ENCODE assay signal across 15 mouse cellular contexts in the genomic region with DNA sequence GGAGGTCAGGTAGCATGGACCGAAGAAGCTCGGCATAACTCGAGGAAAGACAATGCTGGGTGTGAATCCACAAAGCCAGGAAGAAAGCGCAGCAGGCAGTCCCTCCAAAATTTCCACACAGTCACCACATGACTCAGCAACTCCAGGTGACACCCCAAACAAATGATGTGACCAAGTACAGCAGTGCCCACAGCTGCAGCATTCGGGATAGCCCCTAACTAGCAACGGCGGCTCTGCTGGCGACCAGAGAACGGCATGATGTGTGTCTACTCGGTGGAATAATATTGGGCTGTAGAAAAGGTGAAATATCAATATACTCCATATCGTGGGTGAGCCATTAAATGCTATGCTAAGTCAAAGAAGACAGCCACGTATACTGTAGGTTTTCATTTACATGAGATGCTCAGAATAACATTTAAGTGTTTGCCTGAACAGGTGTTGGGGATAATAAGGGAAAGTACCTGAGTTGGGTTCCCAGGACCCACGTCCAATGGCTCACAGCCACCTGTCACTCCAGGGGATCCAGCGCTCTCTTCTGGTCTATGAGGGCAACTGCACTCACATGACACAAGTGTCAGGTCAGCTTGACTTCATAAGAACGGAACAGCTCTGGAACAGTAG. TPM values are rescaled to one million over a fixed set of nuclear protein-coding genes. Genes with fewer than 3 reads are reported as not detected.
DNase-seq lines count a peak whose midpoint lies in the region; ATAC-seq and TF ChIP-seq lines count a peak whose summit lies in the region.
"Had no signal": no experiment of that assay in that cellular context is flagged by ENCODE, and none has a peak within 500 bp of the region (broad histone marks: within the 10 kb centered on the region; RNA-seq: fewer than 3 reads in every experiment).

No protein-coding gene starts in this region.

- TF ChIP-seq CTCF in kidney, postnatal 0 days (IDR thresholded peaks at IDR 0.05; ENCODE audit: low read depth), result peak; percentile 45
- TF ChIP-seq CTCF in testis, adult 2 months (IDR thresholded peaks at IDR 0.05; ENCODE audit: control insufficient read depth, insufficient read depth, insufficient replicate concordance, low read depth, low read length), result peak; percentile 23; the same call in 1 of the 2 replicates
- peak; percentile 64 for TF ChIP-seq CTCF in Patski (IDR thresholded peaks at IDR 0.05)

- H3K27me3 ChIP-seq in kidney, postnatal 0 days (ENCODE audit: insufficient read depth, low read length), result no peaks in the 10 kb centered on the region
- no peaks in the 10 kb centered on the region for H3K27me3 ChIP-seq in testis, adult 2 months (ENCODE audit: control insufficient read depth, insufficient read depth, low read length)
- no peaks in the 10 kb centered on the region for H3K27me3 ChIP-seq in Patski
- H3K27me3 ChIP-seq: forebrain, embryonic 13.5 days; hindbrain, embryonic 12.5 days; liver, embryonic 15.5 days had no signal

- no peaks in the 10 kb centered on the region for H3K9me3 ChIP-seq in kidney, postnatal 0 days (replicated peaks; ENCODE audit: low read length)
- H3K9me3 ChIP-seq: forebrain, embryonic 13.5 days; heart, embryonic 12.5 days; hindbrain, embryonic 12.5 days; liver, embryonic 15.5 days had no signal

- ATAC-seq in kidney, postnatal 0 days (replicated peaks; ENCODE audit: low FRiP score, low read depth), result no peak
- no peak for ATAC-seq in Patski
- ATAC-seq in erythroblast, adult 5-6 weeks (replicated peaks; ENCODE audit: low FRiP score, poor library complexity, severe bottlenecking), result no peak
- ATAC-seq: forebrain, embryonic 13.5 days had no signal

- 70% methylated on average over 15 of the region's 15 CpGs for WGBS in kidney, postnatal 0 days

- POLR2A ChIA-PET in Patski (lab: Charles Lee), result interaction anchor here (1.3 kb wide), 1 partner anchor 29 kb away, joined by 4 read pairs; no protein-coding TSS in a partner anchor

- no peak overlapping the region for H3K4me2 ChIP-seq in kidney, postnatal 0 days (ENCODE audit: low read length)
- H3K4me2 ChIP-seq: forebrain, embryonic 13.5 days; heart, embryonic 12.5 days; hindbrain, embryonic 12.5 days; liver, embryonic 15.5 days had no signal

- no peak overlapping the region for H3K9ac ChIP-seq in kidney, postnatal 0 days (ENCODE audit: low read depth, low read length)
- H3K9ac ChIP-seq: forebrain, embryonic 13.5 days; heart, embryonic 12.5 days; hindbrain, embryonic 12.5 days; liver, embryonic 15.5 days had no signal

- no peak for DNase-seq in kidney, postnatal 0 days (ENCODE audit: low spot score)
- DNase-seq in kidney, postnatal 14 days, result no peak
- no peak for DNase-seq in testis, postnatal 14 days (ENCODE audit: low spot score)
- DNase-seq in Patski (ENCODE audit: low read depth, low spot score), result no peak
- DNase-seq in MN1 (ENCODE audit: low spot score), result no peak
- DNase-seq: gastrocnemius, postnatal 10 days; right cerebral cortex, postnatal 14 days; thymus, postnatal 25 days had no signal

- in situ Hi-C loops in Patski (cut with MboI; ENCODE audit: low pct_unique_long_range_greater_than_20kb), result loop anchor here (5.0 to 25.0 kb wide), 3 partner anchors 250 to 1050 kb away; a partner anchor contains a TSS

- 0 out of 2 replicates have a peak, but pooled peaks cover 8% of the 10 kb centered on the region for H3K36me3 ChIP-seq in kidney, postnatal 0 days (ENCODE audit: insufficient read depth, low read length)
- no peaks in the 10 kb centered on the region for H3K36me3 ChIP-seq in testis, adult 2 months (ENCODE audit: control insufficient read depth, insufficient read depth, low read length)

- peak overlapping the region; percentile 79 for H3K27ac ChIP-seq in kidney, postnatal 0 days
- H3K27ac ChIP-seq in testis, adult 2 months (ENCODE audit: control insufficient read depth, insufficient read depth, low read depth, low read length), result no peak overlapping the region
- H3K27ac ChIP-seq: forebrain, embryonic 13.5 days; hindbrain, embryonic 12.5 days; liver, embryonic 15.5 days had no signal

- H3K4me3 ChIP-seq in kidney, postnatal 0 days (replicated peaks; ENCODE audit: low read depth, low read length), result no peak overlapping the region
- no peak overlapping the region for H3K4me3 ChIP-seq in testis, adult 2 months (ENCODE audit: control insufficient read depth, low read depth, low read length)
- H3K4me3 ChIP-seq: forebrain, embryonic 13.5 days; heart, embryonic 12.5 days; hindbrain, embryonic 12.5 days; liver, embryonic 15.5 days; myocyte had no signal

- H3K4me1 ChIP-seq in kidney, postnatal 0 days (replicated peaks; ENCODE audit: insufficient read depth, low read length), result 0 out of 2 replicates have a peak, but pooled peaks cover 4% of the 10 kb centered on the region
- no peaks in the 10 kb centered on the region for H3K4me1 ChIP-seq in testis, adult 2 months (ENCODE audit: control insufficient read depth, insufficient read depth, low read length)
- H3K4me1 ChIP-seq: forebrain, embryonic 13.5 days; hindbrain, embryonic 12.5 days; liver, embryonic 15.5 days had no signal

- TF ChIP-seq POLR2A in testis, adult 2 months (IDR thresholded peaks at IDR 0.05; ENCODE audit: control insufficient read depth, low read depth, low read length), result no peak

- CTCF ChIA-PET in Patski (lab: Charles Lee), result interaction anchor here (3.1 kb wide), 1 partner anchor 14 kb away, joined by 11 read pairs; no protein-coding TSS in a partner anchor

RNA-seq across cellular contexts. Expression of a gene that starts 34.0 kb away (rescaled TPM):
- 14.4 and 14.9 TPM in 2 replicates for polyA plus RNA-seq in kidney, postnatal 0 days (2015; fragmentation: Nextera tagmentation; extraction: Ambion mirVana)
- polyA plus RNA-seq in testis, adult 2 months (2012; rRNA removed), result 6.1 TPM in 2 replicates
- 17.6 TPM for polyA plus RNA-seq in Patski (2021)
- 2.5 and 3.8 TPM in 2 replicates for total RNA-seq in erythroblast, adult 5-6 weeks (2015; ENCODE audit: low replicate concordance)
- 2.0 and 6.8 TPM in 2 replicates for total RNA-seq in erythroblast, adult 5-6 weeks (2017; ENCODE audit: low replicate concordance)

RNA-seq across cellular contexts. Expression of a gene that starts 40.8 kb away (rescaled TPM):
- polyA plus RNA-seq in kidney, postnatal 0 days (2015; fragmentation: Nextera tagmentation; extraction: Ambion mirVana), result 1.5 and 1.7 TPM in 2 replicates
- 0.36 and 0.84 TPM in 2 replicates for polyA plus RNA-seq in testis, adult 2 months (2012; rRNA removed)
- polyA plus RNA-seq in Patski (2021), result not detected
- total RNA-seq in erythroblast, adult 5-6 weeks (2015; ENCODE audit: low replicate concordance), result 203 and 278 TPM in 2 replicates
- 146 and 210 TPM in 2 replicates for total RNA-seq in erythroblast, adult 5-6 weeks (2017; ENCODE audit: low replicate concordance)
- total RNA-seq: gastrocnemius, postnatal 10 days had no signal
- polyA plus RNA-seq: forebrain, embryonic 13.5 days; heart, embryonic 12.5 days; hindbrain, embryonic 12.5 days; myocyte had no signal
